Mouse (Mus musculus) adrenal gland (tissue): ENCODE measurements at regions not wholly inside any gene's neighbourhood (a gene's known extent, or its start where the extent isn't known, plus 50 kb on each side); places are given as distances from the start of the nearest gene placed in this dataset.

Source experiments
- intact Hi-C: fragments of 180-260 bp; cut with DNase I; formaldehyde crosslinking; loops from one replicate; pipeline ENCODE4 v1.15.1; 2025

- intact Hi-C loops = no loop called here
Measured at GRCm38 (mm10) chr17:4643343-4643742, 350.8 kb upstream of the Arid1b start.

GRCm38 (mm10) chr17:4648603-4649002 lies 345.5 kb upstream of the Arid1b start:
- intact Hi-C loops = no loop called here

GRCm38 (mm10) chr17:4654221-4654620 lies 339.9 kb upstream of the Arid1b start:
- intact Hi-C loops = no loop called here

- intact Hi-C loops = no loop called here
Measured at GRCm38 (mm10) chr17:4661996-4662395, 332.1 kb upstream of the Arid1b start.

GRCm38 (mm10) chr17:4668511-4668910 lies 325.6 kb upstream of the Arid1b start:
- intact Hi-C loops = no loop called here

- intact Hi-C loops = no loop called here
Measured at GRCm38 (mm10) chr17:4673271-4673670, 320.9 kb upstream of the Arid1b start.

- intact Hi-C loops = no loop called here
Measured at GRCm38 (mm10) chr17:4706421-4706820, 287.7 kb upstream of the Arid1b start.

GRCm38 (mm10) chr17:4721061-4721460 lies 273.1 kb upstream of the Arid1b start:
- intact Hi-C loops = no loop called here

- intact Hi-C loops = no loop called here
Measured at GRCm38 (mm10) chr17:4724031-4724430, 270.1 kb upstream of the Arid1b start.

GRCm38 (mm10) chr17:4726331-4726741 lies 267.8 kb upstream of the Arid1b start:
- intact Hi-C loops = no loop called here

- intact Hi-C loops = no loop called here
Measured at GRCm38 (mm10) chr17:4734412-4734881, 259.7 kb upstream of the Arid1b start.

- intact Hi-C loops = no loop called here
Measured at GRCm38 (mm10) chr17:4735185-4735584, 258.9 kb upstream of the Arid1b start.

GRCm38 (mm10) chr17:4736689-4737088 lies 257.4 kb upstream of the Arid1b start:
- intact Hi-C loops = no loop called here

- intact Hi-C loops = no loop called here
Measured at GRCm38 (mm10) chr17:4738717-4739485, 255.2 kb upstream of the Arid1b start.

GRCm38 (mm10) chr17:4740784-4741183 lies 253.3 kb upstream of the Arid1b start:
- intact Hi-C loops = no loop called here

GRCm38 (mm10) chr17:4742314-4742713 lies 251.8 kb upstream of the Arid1b start:
- intact Hi-C loops = no loop called here

- intact Hi-C loops = no loop called here
Measured at GRCm38 (mm10) chr17:4762956-4763355, 231.2 kb upstream of the Arid1b start.

- intact Hi-C loops = no loop called here
Measured at GRCm38 (mm10) chr17:4765723-4766122, 228.4 kb upstream of the Arid1b start.

GRCm38 (mm10) chr17:4767947-4768522 lies 226.1 kb upstream of the Arid1b start:
- intact Hi-C loops = no loop called here

GRCm38 (mm10) chr17:4769284-4769683 lies 224.8 kb upstream of the Arid1b start:
- intact Hi-C loops = no loop called here

- intact Hi-C loops = no loop called here
Measured at GRCm38 (mm10) chr17:4770052-4770451, 224.1 kb upstream of the Arid1b start.

GRCm38 (mm10) chr17:4778161-4778560 lies 216.0 kb upstream of the Arid1b start:
- intact Hi-C loops = loop anchor here (5.0 kb wide), 2 partner anchors 129 to 219 kb away; no protein-coding TSS in a partner anchor

GRCm38 (mm10) chr17:4779017-4779416 lies 215.1 kb upstream of the Arid1b start:
- intact Hi-C loops = loop anchor here (5.0 kb wide), 2 partner anchors 128 to 218 kb away; no protein-coding TSS in a partner anchor
